Mouse (Mus musculus) limb, embryonic 14.5 days (tissue): ENCODE measurements at regions not wholly inside any gene's neighbourhood (a gene's known extent, or its start where the extent isn't known, plus 50 kb on each side); places are given as distances from the start of the nearest gene placed in this dataset.

Experiments used
- ATAC-seq: fragments of 200-750 bp; cut with Nextera tagmentation; 2 replicates; pipeline ENCODE4 v1.8.0; 2017; ENCODE audit warnings: low read depth, moderate number of reproducible peaks, moderate TSS enrichment; ENCODE audit not compliant: low FRiP score
- DNase-seq: peaks from one replicate; pipeline ENCODE4 v3.0.0-alpha.2; 2015; ENCODE audit warnings: low spot score
- H3K27ac ChIP-seq: fragments of 300-500 bp; sonication (generic); replicated peaks from 2 replicates; pipeline ENCODE4 v1.5.1; 2014; ENCODE audit warnings: low read depth, mild to moderate bottlenecking, low read length, moderate library complexity, mixed read lengths
- H3K27me3 ChIP-seq: fragments of 300-500 bp; sonication (generic); 2 replicates; pipeline ENCODE4 v1.6.1; 2014; ENCODE audit warnings: low read length, mixed read lengths; ENCODE audit not compliant: control insufficient read depth, insufficient read depth
- H3K36me3 ChIP-seq: fragments of 300-500 bp; sonication (generic); 2 replicates; pipeline ENCODE4 v1.6.1; 2014; ENCODE audit warnings: mild to moderate bottlenecking, low read length, moderate library complexity, mixed read lengths; ENCODE audit not compliant: control insufficient read depth, insufficient read depth
- H3K4me1 ChIP-seq: fragments of 300-500 bp; sonication (generic); 2 replicates; pipeline ENCODE4 v1.6.1; 2014; ENCODE audit warnings: antibody characterized with exemption, low read length, mixed read lengths; ENCODE audit not compliant: control insufficient read depth, insufficient read depth
- H3K4me2 ChIP-seq: fragments of 300-500 bp; sonication (generic); replicated peaks from 2 replicates; pipeline ENCODE4 v1.6.1; 2014; ENCODE audit warnings: low read depth, mild to moderate bottlenecking, low read length, moderate library complexity; ENCODE audit not compliant: severe bottlenecking
- H3K4me3 ChIP-seq: fragments of 300-500 bp; sonication (generic); replicated peaks from 2 replicates; pipeline ENCODE4 v1.5.1; 2014; ENCODE audit warnings: low read length
- H3K9ac ChIP-seq: fragments of 300-500 bp; sonication (generic); 2 replicates; pipeline ENCODE4 v1.6.1; 2014; ENCODE audit warnings: mild to moderate bottlenecking, low read depth, low read length, moderate library complexity; ENCODE audit not compliant: severe bottlenecking
- H3K9me3 ChIP-seq: fragments of 300-500 bp; sonication (generic); 2 replicates; pipeline ENCODE4 v1.6.1; 2016; ENCODE audit warnings: low read length; ENCODE audit not compliant: control insufficient read depth
- POLR2A ChIP-seq: fragments of 200-500 bp; IDR thresholded peaks from 2 replicates; pipeline ENCODE4 v1.8.0; 2012; ENCODE audit warnings: inconsistent platforms, mild to moderate bottlenecking, moderate library complexity, borderline replicate concordance; ENCODE audit not compliant: insufficient read depth, insufficient read length; ENCODE audit errors: extremely low read depth
- WGBS: fragments of 180-500 bp; shearing (Covaris S2); extraction: QIAGEN DNeasy Blood & Tissue Kit; methylation state at CpG from one replicate; pipeline ENCODE4 v1.1.7; 2014; 5-methylcytosine and 5-hydroxymethylcytosine counted together

DNA sequence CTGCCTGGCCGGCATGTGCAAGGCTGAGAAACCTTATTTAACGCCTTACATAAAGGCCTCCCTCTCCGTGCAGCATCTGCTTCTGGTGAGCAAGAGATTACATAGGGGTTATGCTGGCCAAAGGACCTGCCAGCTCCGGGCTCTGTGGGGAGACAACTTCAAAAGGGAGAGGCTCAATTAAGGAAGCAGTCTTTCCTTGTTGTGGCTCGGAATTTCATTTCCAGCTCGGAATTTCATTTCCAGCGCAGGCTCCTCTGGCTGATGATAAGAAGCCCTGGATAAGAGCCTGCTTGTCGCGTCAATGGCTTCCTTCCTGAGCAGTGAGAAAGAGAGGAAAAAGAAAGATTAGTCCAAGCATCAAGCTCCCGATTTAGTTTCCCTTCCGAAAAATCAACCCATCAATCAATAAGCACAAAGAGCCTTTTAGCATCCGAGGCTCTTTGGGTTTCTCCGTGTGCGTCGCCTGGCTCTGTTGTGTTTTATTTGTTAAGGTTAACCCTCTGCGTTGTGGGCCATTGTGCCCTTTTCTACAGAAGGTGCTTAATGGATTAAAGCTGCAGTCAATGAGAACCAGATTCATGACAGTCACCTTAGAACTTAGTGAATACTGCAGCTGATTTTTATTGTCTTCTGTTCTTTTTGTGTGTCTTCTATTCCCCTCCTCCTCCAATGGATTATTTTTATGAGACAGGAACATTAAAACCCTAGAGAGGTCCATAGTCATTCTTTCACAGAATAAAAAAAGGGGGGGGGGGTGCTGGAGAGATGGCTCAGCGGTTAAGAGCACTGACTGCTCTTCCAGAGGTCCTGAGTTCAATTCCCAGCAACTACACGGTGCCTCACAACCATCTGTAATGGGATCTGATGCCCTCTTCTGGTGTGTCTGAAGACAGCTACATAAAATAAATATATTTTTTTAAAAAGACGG, 218.3 kb downstream of the Myo1b start:
- Histone ChIP-seq H3K4me1 (no peaks in the 10 kb centered on the region), H3K4me2 (peak overlapping the region; percentile 28; the same call in 1 of the 2 replicates), H3K4me3 (no peak overlapping the region), H3K9ac (no peak overlapping the region), H3K9me3 (no peaks in the 10 kb centered on the region), H3K27ac (0 out of 2 replicates have a peak overlapping the region, but pooled peaks have one; percentile 34), H3K36me3 (no peaks in the 10 kb centered on the region), H3K27me3 (no peaks in the 10 kb centered on the region)
- ATAC-seq (peak; percentile 50), DNase-seq (peak; percentile 35)
- 11% methylated on average over 19 of the region's 19 CpGs for WGBS
- no peak for TF ChIP-seq POLR2A

DNA sequence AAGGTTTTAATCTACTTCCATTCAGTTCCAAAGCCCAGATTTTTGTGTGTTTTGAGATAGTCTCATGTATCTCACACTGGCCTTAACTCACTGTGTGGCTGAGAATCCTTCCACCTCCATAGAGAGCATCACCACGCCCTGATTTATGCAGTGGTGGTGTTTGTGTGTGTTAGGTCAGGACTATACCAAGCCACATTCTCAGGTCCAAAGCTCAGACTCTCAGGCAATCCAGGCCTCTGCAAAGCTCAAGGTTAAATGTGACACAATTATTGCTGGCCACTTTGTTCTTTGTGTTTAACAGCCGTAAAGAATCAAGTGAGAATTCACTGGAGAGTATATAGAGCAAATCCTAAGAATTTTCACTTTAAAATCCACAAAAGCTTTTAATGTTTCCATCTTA, 218.2 kb upstream of the Nabp1 start:
- no peak overlapping the region for H3K4me3 ChIP-seq
- no peak for TF ChIP-seq POLR2A
- no peak overlapping the region for H3K4me2 ChIP-seq
- H3K27ac ChIP-seq = no peak overlapping the region
- H3K36me3 ChIP-seq = no peaks in the 10 kb centered on the region
- no peaks in the 10 kb centered on the region for H3K4me1 ChIP-seq
- WGBS = 49% methylated on average over 2 of the region's 2 CpGs
- no peaks in the 10 kb centered on the region for H3K9me3 ChIP-seq
- H3K27me3 ChIP-seq = no peaks in the 10 kb centered on the region
- no peak overlapping the region for H3K9ac ChIP-seq
- DNase-seq (no peak), ATAC-seq (no peak)

DNA sequence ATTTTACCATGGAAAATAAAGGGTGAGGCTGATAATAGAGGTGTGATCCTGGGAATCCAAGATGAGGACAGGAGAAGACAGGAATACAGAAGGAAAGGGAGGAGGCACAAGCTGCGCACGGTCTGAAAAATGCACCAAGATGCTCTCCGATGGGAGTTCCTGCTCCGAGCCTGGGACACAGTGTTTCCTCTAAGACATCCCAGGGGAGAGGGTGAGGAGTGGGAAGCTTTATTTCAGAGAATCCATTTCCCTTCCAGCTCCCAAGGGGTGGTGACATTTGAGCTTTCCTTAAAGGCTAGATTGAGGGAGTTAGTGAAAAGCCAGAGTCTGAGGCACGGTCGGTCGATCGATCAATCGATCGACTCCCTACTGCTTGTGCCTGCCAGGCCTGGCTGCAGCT, 212.7 kb upstream of the Nabp1 start:
- TF ChIP-seq POLR2A = no peak
- no peaks in the 10 kb centered on the region for H3K27me3 ChIP-seq
- H3K36me3 ChIP-seq = no peaks in the 10 kb centered on the region
- H3K4me3 ChIP-seq = no peak overlapping the region
- H3K4me2 ChIP-seq = no peak overlapping the region
- no peaks in the 10 kb centered on the region for H3K9me3 ChIP-seq
- WGBS = 92% methylated on average over 10 of the region's 10 CpGs
- no peak overlapping the region for H3K9ac ChIP-seq
- ATAC-seq = no peak
- no peak for DNase-seq
- peaks cover 7% of the 10 kb centered on the region; the same call in 1 of the 2 replicates for H3K4me1 ChIP-seq
- H3K27ac ChIP-seq = no peak overlapping the region

DNA sequence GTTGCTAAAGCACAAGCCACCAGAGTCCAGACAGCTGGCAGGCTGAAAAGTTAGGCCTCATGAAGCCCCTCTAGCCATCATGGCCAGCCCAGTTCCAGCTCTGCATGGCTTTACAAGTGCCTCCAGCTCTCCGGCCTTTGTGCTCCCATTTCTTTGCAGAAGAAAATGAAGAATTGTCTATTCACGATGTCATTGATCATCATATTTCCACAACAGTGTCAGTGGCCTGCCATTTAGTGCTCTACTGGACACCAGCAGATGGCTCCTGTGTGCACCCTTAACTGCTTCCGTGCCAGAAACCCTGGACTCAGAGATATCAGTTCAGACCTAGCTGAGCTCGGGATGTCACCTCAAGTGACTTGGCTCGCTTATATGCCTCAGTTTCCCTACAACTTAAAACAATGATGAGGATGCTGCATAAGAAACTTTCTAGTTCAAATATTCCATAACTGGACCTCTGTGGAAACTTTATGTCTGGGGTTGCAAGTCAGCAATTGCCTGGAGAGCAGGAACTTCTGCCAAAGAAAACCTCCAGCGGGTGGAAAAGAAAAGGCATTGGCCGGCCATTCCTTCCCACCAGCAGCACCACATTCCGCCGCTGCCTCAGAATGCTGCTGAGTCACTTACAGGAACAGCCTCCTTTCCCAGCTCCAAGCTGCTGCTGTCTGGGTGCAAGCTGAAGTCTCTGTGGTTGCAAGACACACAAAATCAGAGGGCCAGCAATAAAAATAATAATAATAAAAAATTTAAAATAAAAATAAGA, 211.4 kb upstream of the Nabp1 start:
- 71% methylated on average over 9 of the region's 9 CpGs for WGBS
- peaks cover 7% of the 10 kb centered on the region; the same call in 1 of the 2 replicates for H3K4me1 ChIP-seq
- no peaks in the 10 kb centered on the region for H3K36me3 ChIP-seq
- no peak overlapping the region for H3K4me2 ChIP-seq
- no peak overlapping the region for H3K4me3 ChIP-seq
- TF ChIP-seq POLR2A = no peak
- H3K9me3 ChIP-seq = no peaks in the 10 kb centered on the region
- DNase-seq (peak; percentile 72), ATAC-seq (no peak)
- H3K27ac ChIP-seq = no peak overlapping the region
- H3K9ac ChIP-seq = no peak overlapping the region
- no peaks in the 10 kb centered on the region for H3K27me3 ChIP-seq

DNA sequence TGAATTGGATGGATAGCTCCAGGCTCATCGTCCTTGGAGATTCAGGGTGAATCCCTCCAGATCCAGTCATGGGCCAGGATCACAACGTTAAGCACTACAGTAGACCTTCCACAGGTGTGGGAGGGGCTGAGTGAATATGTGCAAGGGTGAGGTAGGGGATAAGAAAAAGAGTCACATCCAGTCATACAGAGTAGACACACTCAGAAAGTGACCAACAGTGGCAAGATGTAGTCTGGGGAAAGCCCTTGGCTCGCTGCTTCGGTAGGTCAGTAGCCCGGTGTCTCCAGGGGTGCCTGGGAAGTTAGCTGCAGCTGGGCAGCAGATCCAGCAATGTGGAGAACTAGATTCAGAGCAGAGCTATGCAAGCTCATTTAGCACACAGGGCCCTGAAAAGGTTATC, 210.7 kb upstream of the Nabp1 start:
- Histone ChIP-seq H3K27ac (no peak overlapping the region), H3K9ac (no peak overlapping the region), H3K4me3 (no peak overlapping the region), H3K4me2 (no peak overlapping the region), H3K27me3 (no peaks in the 10 kb centered on the region), H3K9me3 (no peaks in the 10 kb centered on the region), H3K4me1 (peaks cover 7% of the 10 kb centered on the region; the same call in 1 of the 2 replicates), H3K36me3 (no peaks in the 10 kb centered on the region)
- DNase-seq = no peak
- TF ChIP-seq POLR2A = no peak
- WGBS = 78% methylated on average over 5 of the region's 5 CpGs
- no peak for ATAC-seq
